Mouse (Mus musculus) hindbrain, embryonic 14.5 days (tissue): ENCODE data around the gene Kdm2a. TPM values are rescaled to one million over a fixed set of nuclear protein-coding genes. Genes with fewer than 3 reads are reported as not detected.
A peak's percentile ranks its signal among the peaks of the same experiment; 100 is the strongest.

Source experiments
- ATAC-seq: fragments of 200-750 bp; cut with Nextera tagmentation; 2 replicates; pipeline ENCODE4 v1.8.0; 2017; ENCODE audit warnings: moderate number of reproducible peaks, mild to moderate bottlenecking, moderate TSS enrichment, moderate library complexity; ENCODE audit not compliant: low FRiP score
- DNase-seq: peaks from one replicate; pipeline ENCODE4 v3.0.0-alpha.2; 2015; ENCODE audit warnings: low spot score
- H3K27ac ChIP-seq: fragments of 300-500 bp; sonication (generic); 2 replicates; pipeline ENCODE4 v1.5.1; 2014; ENCODE audit warnings: mild to moderate bottlenecking, moderate library complexity
- H3K27me3 ChIP-seq: fragments of 300-500 bp; sonication (generic); 2 replicates; pipeline ENCODE4 v1.6.1; 2014; ENCODE audit warnings: mild to moderate bottlenecking, low read length, mixed read lengths; ENCODE audit not compliant: control insufficient read depth, insufficient read depth
- H3K36me3 ChIP-seq: fragments of 300-500 bp; sonication (generic); replicated peaks from 2 replicates; pipeline ENCODE4 v1.6.1; 2014; ENCODE audit not compliant: control insufficient read depth, insufficient read depth
- H3K4me1 ChIP-seq: fragments of 300-500 bp; sonication (generic); replicated peaks from 2 replicates; pipeline ENCODE4 v1.6.1; 2014; ENCODE audit warnings: antibody characterized with exemption, low read length, mixed read lengths; ENCODE audit not compliant: control insufficient read depth, insufficient read depth
- H3K4me2 ChIP-seq: fragments of 300-500 bp; sonication (generic); replicated peaks from 2 replicates; pipeline ENCODE4 v1.6.1; 2014; ENCODE audit warnings: mild to moderate bottlenecking, moderate library complexity
- H3K4me3 ChIP-seq: fragments of 300-500 bp; sonication (generic); replicated peaks from 2 replicates; pipeline ENCODE4 v1.5.1; 2014; ENCODE audit warnings: mild to moderate bottlenecking, low read length
- H3K9ac ChIP-seq: fragments of 300-500 bp; sonication (generic); 2 replicates; pipeline ENCODE4 v1.6.1; 2014
- H3K9me3 ChIP-seq: fragments of 300-500 bp; sonication (generic); 2 replicates; pipeline ENCODE4 v1.6.1; 2016; ENCODE audit warnings: low read length; ENCODE audit not compliant: control insufficient read depth
- WGBS: fragments of 180-500 bp; shearing (Covaris S2); extraction: QIAGEN DNeasy Blood & Tissue Kit; methylation state at CpG from one replicate; pipeline ENCODE4 v1.1.7; 2014; 5-methylcytosine and 5-hydroxymethylcytosine counted together
- polyA plus RNA-seq: library from polyadenylated mRNA; unstranded; fragments of >200 nt; fragmentation: Nextera tagmentation; extraction: Ambion mirVana; gene quantifications from 2 replicates; pipeline ENCODE4 v1.2.1, GENCODE M21; 2014

Gene Kdm2a
- polyA plus RNA-seq, 1 experiment from 2014 or later, result 37.3 TPM

- H3K9me3 ChIP-seq, result no peaks in the 10 kb centered on the region
- no peak overlapping the region for H3K4me3 ChIP-seq
- no peak for DNase-seq
- H3K4me1 ChIP-seq, result peaks cover 4% of the 10 kb centered on the region; the same call in 1 of the 2 replicates
- no peak for ATAC-seq
- no peak overlapping the region for H3K9ac ChIP-seq
- H3K27ac ChIP-seq, result no peak overlapping the region
- WGBS, result 76% methylated on average over 1 of the region's 1 CpGs
- no peak overlapping the region for H3K4me2 ChIP-seq
- H3K27me3 ChIP-seq, result no peaks in the 10 kb centered on the region
- H3K36me3 ChIP-seq, result peaks cover 92% of the 10 kb centered on the region
These were observed 71.2 kb downstream of the Kdm2a start for GRCm38 (mm10) chr19:4326881-4327280.

GRCm38 (mm10) chr19:4326106-4326505 lies 72.0 kb downstream of the Kdm2a start:
- Histone ChIP-seq H3K4me2 (no peak overlapping the region), H3K4me3 (no peak overlapping the region), H3K9ac (no peak overlapping the region), H3K36me3 (peaks cover 98% of the 10 kb centered on the region), H3K27me3 (no peaks in the 10 kb centered on the region), H3K4me1 (no peaks in the 10 kb centered on the region), H3K9me3 (no peaks in the 10 kb centered on the region), H3K27ac (no peak overlapping the region)
- ATAC-seq, result no peak
- DNase-seq, result no peak
- 92% methylated on average over 3 of the region's 3 CpGs for WGBS

- no peak for DNase-seq
These were observed 76.0 kb downstream of the Kdm2a start for GRCm38 (mm10) chr19:4322134-4322533.

GRCm38 (mm10) chr19:4321622-4322021 lies 76.5 kb downstream of the Kdm2a start:
- Histone ChIP-seq H3K4me1 (no peaks in the 10 kb centered on the region), H3K27me3 (no peaks in the 10 kb centered on the region), H3K4me2 (no peak overlapping the region), H3K27ac (no peak overlapping the region), H3K9me3 (no peaks in the 10 kb centered on the region), H3K9ac (no peak overlapping the region), H3K4me3 (no peak overlapping the region), H3K36me3 (peaks cover 100% of the 10 kb centered on the region)
- DNase-seq (no peak), ATAC-seq (no peak)
- WGBS, result 100% methylated on average over 1 of the region's 1 CpGs

More at GRCm38 (mm10) chr19:4322134-4322533, 76.0 kb downstream of the Kdm2a start:
- no peaks in the 10 kb centered on the region for H3K27me3 ChIP-seq
- H3K4me2 ChIP-seq, result no peak overlapping the region
- no peaks in the 10 kb centered on the region for H3K9me3 ChIP-seq
- no peak overlapping the region for H3K4me3 ChIP-seq
- ATAC-seq, result no peak
- no peak overlapping the region for H3K27ac ChIP-seq
- H3K36me3 ChIP-seq, result peaks cover 100% of the 10 kb centered on the region
- no peak overlapping the region for H3K9ac ChIP-seq
- no peaks in the 10 kb centered on the region for H3K4me1 ChIP-seq
- 91% methylated on average over 3 of the region's 3 CpGs for WGBS

- WGBS, result 82% methylated on average over 4 of the region's 4 CpGs
- Histone ChIP-seq H3K4me3 (no peak overlapping the region), H3K9me3 (no peaks in the 10 kb centered on the region), H3K27me3 (no peaks in the 10 kb centered on the region), H3K4me2 (no peak overlapping the region), H3K27ac (no peak overlapping the region), H3K9ac (no peak overlapping the region), H3K4me1 (no peaks in the 10 kb centered on the region), H3K36me3 (peaks cover 91% of the 10 kb centered on the region)
- DNase-seq (no peak), ATAC-seq (no peak)
These were observed 78.8 kb downstream of the Kdm2a start for GRCm38 (mm10) chr19:4319272-4319671.

GRCm38 (mm10) chr19:4317181-4317580 lies 80.9 kb downstream of the Kdm2a start:
- Histone ChIP-seq H3K9me3 (no peaks in the 10 kb centered on the region), H3K27me3 (no peaks in the 10 kb centered on the region), H3K27ac (no peak overlapping the region), H3K9ac (no peak overlapping the region), H3K4me2 (no peak overlapping the region), H3K36me3 (peaks cover 80% of the 10 kb centered on the region), H3K4me3 (no peak overlapping the region), H3K4me1 (no peaks in the 10 kb centered on the region)
- no peak for ATAC-seq
- no peak for DNase-seq
- WGBS, result 94% methylated on average over 3 of the region's 3 CpGs

GRCm38 (mm10) chr19:4315223-4315944 lies 82.7 kb downstream of the Kdm2a start:
- no peaks in the 10 kb centered on the region for H3K4me1 ChIP-seq
- no peaks in the 10 kb centered on the region for H3K27me3 ChIP-seq
- no peak for DNase-seq
- no peak overlapping the region for H3K9ac ChIP-seq
- peaks cover 62% of the 10 kb centered on the region for H3K36me3 ChIP-seq
- H3K9me3 ChIP-seq, result no peaks in the 10 kb centered on the region
- ATAC-seq, result no peak
- H3K4me3 ChIP-seq, result no peak overlapping the region
- H3K27ac ChIP-seq, result no peak overlapping the region
- WGBS, result 86% methylated on average over 6 of the region's 6 CpGs
- H3K4me2 ChIP-seq, result no peak overlapping the region

GRCm38 (mm10) chr19:4309776-4310185 lies 88.3 kb downstream of the Kdm2a start:
- Histone ChIP-seq H3K4me2 (no peak overlapping the region), H3K27ac (no peak overlapping the region), H3K36me3 (peaks cover 12% of the 10 kb centered on the region), H3K4me3 (no peak overlapping the region), H3K27me3 (no peaks in the 10 kb centered on the region), H3K9ac (no peak overlapping the region), H3K9me3 (no peaks in the 10 kb centered on the region), H3K4me1 (peaks cover 12% of the 10 kb centered on the region)
- ATAC-seq (no peak), DNase-seq (peak; percentile 81)

GRCm38 (mm10) chr19:4309302-4309701 lies 88.8 kb downstream of the Kdm2a start:
- 96% methylated on average over 4 of the region's 4 CpGs for WGBS
- no peaks in the 10 kb centered on the region for H3K9me3 ChIP-seq
- peaks cover 17% of the 10 kb centered on the region for H3K4me1 ChIP-seq
- H3K36me3 ChIP-seq, result peaks cover 10% of the 10 kb centered on the region; the same call in 1 of the 2 replicates
- H3K4me2 ChIP-seq, result no peak overlapping the region
- H3K27me3 ChIP-seq, result no peaks in the 10 kb centered on the region
- no peak overlapping the region for H3K27ac ChIP-seq
- H3K4me3 ChIP-seq, result no peak overlapping the region
- DNase-seq, result no peak
- ATAC-seq, result no peak
- H3K9ac ChIP-seq, result no peak overlapping the region
